Mouse (Mus musculus) E14TG2a.4 (cell line): ENCODE measurements at regions not wholly inside any gene's neighbourhood (a gene's known extent, or its start where the extent isn't known, plus 50 kb on each side); places are given as distances from the start of the nearest gene placed in this dataset.

Experiments
- CTCF ChIP-seq: conservative IDR thresholded peaks from 2 replicates; pipeline ENCODE4 v1.5.1; 2014; ENCODE audit warnings: low read length
- NANOG ChIP-seq: IDR thresholded peaks from 2 replicates; pipeline ENCODE4 v1.6.1; 2014; ENCODE audit warnings: borderline replicate concordance, low read length, mixed read lengths
- POU5F1 ChIP-seq: IDR thresholded peaks from 2 replicates; pipeline ENCODE4 v1.6.1; 2014; ENCODE audit warnings: low read length, borderline replicate concordance

DNA sequence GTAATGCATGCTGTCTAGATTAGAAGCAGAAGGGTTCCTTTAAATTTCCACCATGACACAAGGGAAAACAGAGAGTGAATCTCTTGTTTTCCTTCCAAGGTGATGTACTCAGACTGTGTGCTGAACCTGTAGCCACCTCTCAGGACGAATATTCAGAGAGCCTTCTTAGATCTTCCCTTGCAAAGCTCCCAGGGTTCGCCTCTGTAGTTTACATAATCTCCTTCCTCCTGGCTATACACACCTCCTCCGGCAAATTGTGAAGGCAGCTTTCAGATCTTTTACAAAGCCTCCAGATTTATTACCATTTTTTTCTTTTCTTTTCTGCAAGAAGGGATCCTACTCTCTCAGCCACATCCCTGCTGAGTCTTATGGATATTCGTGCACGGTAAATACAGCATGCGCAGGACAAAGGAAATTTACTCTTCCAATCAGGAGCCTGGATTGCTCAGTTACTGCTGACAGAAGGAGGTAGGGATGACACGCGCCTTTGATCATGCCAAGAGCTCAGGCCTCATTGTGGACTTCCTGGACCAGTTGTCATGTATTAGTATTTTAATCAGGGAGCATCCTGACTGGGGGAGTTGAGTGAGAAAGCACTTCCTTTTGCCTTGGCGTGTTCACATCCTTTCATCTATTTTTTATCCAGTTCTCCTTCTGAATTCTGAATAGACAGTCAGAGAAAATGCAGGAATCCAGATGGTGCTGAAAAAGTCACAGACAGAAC lies 1626.0 kb upstream of the Tenm2 start:
- TF ChIP-seq CTCF (no peak), POU5F1 (no peak), NANOG (no peak)
